ENCODE assay signal across 11 mouse cellular contexts in the genomic region with DNA sequence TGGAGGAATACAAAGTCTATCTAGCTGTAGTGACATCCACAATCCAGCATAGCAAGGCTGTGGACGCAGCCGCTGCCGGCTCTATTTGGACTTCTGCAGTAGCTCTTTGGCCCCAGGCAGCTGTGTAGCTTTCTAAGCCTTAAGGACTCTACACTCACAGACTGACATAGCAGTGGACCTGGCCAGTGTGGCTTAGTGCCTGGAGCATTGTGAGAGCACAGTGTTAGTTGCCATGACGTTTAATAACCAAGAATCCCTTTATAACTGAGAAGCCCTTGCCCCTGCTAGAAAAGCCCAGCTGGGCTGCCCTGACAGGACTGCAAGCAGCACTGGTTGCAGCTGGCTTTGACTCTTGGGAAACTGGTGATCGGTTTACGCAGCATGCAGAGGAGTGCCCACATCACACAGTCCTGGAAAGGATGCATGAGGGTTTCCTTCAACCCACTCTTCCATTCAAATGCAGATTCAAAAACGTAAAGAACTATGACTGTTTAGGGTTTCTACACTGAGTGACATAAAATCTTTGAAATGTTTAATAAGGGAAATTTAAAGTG. TPM values are rescaled to one million over a fixed set of nuclear protein-coding genes. Genes with fewer than 3 reads are reported as not detected.
DNase-seq lines count a peak whose midpoint lies in the region; ATAC-seq and TF ChIP-seq lines count a peak whose summit lies in the region.
"Had no signal": no experiment of that assay in that cellular context is flagged by ENCODE, and none has a peak within 500 bp of the region (broad histone marks: within the 10 kb centered on the region; RNA-seq: fewer than 3 reads in every experiment).

No protein-coding gene starts in this region.

- peaks cover 62% of the 10 kb centered on the region for H3K4me1 ChIP-seq in heart, postnatal 0 days (ENCODE audit: control insufficient read depth, insufficient read depth)
- H3K4me1 ChIP-seq in embryonic facial prominence, embryonic 14.5 days (ENCODE audit: control insufficient read depth, insufficient read depth, low read length) = 0 out of 2 replicates have a peak, but pooled peaks cover 8% of the 10 kb centered on the region
- H3K4me1 ChIP-seq in forebrain, embryonic 15.5 days = peaks cover 22% of the 10 kb centered on the region
- peaks cover 49% of the 10 kb centered on the region for H3K4me1 ChIP-seq in midbrain, embryonic 12.5 days

- no peak for ATAC-seq in heart, postnatal 0 days (ENCODE audit: insufficient read depth, low read depth)
- peak; percentile 47; the same call in 1 of the 2 replicates for ATAC-seq in embryonic facial prominence, embryonic 14.5 days (ENCODE audit: low read depth)
- ATAC-seq in forebrain, embryonic 15.5 days (replicated peaks) = 0 out of 2 replicates have a peak, but pooled peaks have one; percentile 23
- peak; percentile 63 for ATAC-seq in midbrain, embryonic 12.5 days (ENCODE audit: low FRiP score, low read depth)

- no peak overlapping the region for H3K4me2 ChIP-seq in heart, postnatal 0 days (ENCODE audit: low read depth, low read length)
- no peak overlapping the region for H3K4me2 ChIP-seq in embryonic facial prominence, embryonic 14.5 days (ENCODE audit: low read depth, low read length)
- no peak overlapping the region for H3K4me2 ChIP-seq in forebrain, embryonic 15.5 days (replicated peaks)
- no peak overlapping the region for H3K4me2 ChIP-seq in midbrain, embryonic 12.5 days (replicated peaks)

- H3K27ac ChIP-seq in heart, postnatal 0 days (ENCODE audit: low read depth) = peak overlapping the region; percentile 36
- no peak overlapping the region for H3K27ac ChIP-seq in embryonic facial prominence, embryonic 14.5 days (replicated peaks; ENCODE audit: low read depth, low read length)
- peak overlapping the region; percentile 1; the same call in 1 of the 2 replicates for H3K27ac ChIP-seq in forebrain, embryonic 15.5 days (replicated peaks)
- peak overlapping the region; percentile 31 for H3K27ac ChIP-seq in midbrain, embryonic 12.5 days (replicated peaks)
- H3K27ac ChIP-seq: liver, embryonic 14.5 days had no signal

- no peaks in the 10 kb centered on the region for H3K27me3 ChIP-seq in heart, postnatal 0 days (ENCODE audit: control insufficient read depth, insufficient read depth, low read length)
- no peaks in the 10 kb centered on the region for H3K27me3 ChIP-seq in embryonic facial prominence, embryonic 14.5 days (replicated peaks; ENCODE audit: control insufficient read depth, insufficient read depth, low read length)
- no peaks in the 10 kb centered on the region for H3K27me3 ChIP-seq in forebrain, embryonic 15.5 days
- H3K27me3 ChIP-seq in midbrain, embryonic 12.5 days = peaks cover 13% of the 10 kb centered on the region

- H3K9ac ChIP-seq in heart, postnatal 0 days (replicated peaks; ENCODE audit: low read depth, low read length) = no peak overlapping the region
- no peak overlapping the region for H3K9ac ChIP-seq in embryonic facial prominence, embryonic 14.5 days (ENCODE audit: low read depth, low read length)
- no peak overlapping the region for H3K9ac ChIP-seq in forebrain, embryonic 15.5 days (replicated peaks)
- H3K9ac ChIP-seq in midbrain, embryonic 12.5 days (replicated peaks) = no peak overlapping the region
- H3K9ac ChIP-seq: liver, embryonic 14.5 days had no signal

- 63% methylated on average over 7 of the region's 7 CpGs for WGBS in heart, postnatal 0 days
- 45% methylated on average over 7 of the region's 7 CpGs for WGBS in embryonic facial prominence, embryonic 14.5 days
- WGBS in forebrain, embryonic 15.5 days = 45% methylated on average over 7 of the region's 7 CpGs
- 32% methylated on average over 7 of the region's 7 CpGs for WGBS in midbrain, embryonic 12.5 days

- no peak for DNase-seq in heart, postnatal 0 days (ENCODE audit: low spot score)
- no peak for DNase-seq in heart, adult 11 months
- DNase-seq in embryonic facial prominence, embryonic 14.5 days (ENCODE audit: low spot score) = peak; percentile 27
- no peak for DNase-seq in layer of hippocampus, adult 11-12 months (ENCODE audit: low spot score)
- no peak for DNase-seq in thymus, adult 18-20 months
- DNase-seq: cerebellum, adult 11-12 months; thymus, postnatal 4 days had no signal

- H3K4me3 ChIP-seq in heart, postnatal 0 days (ENCODE audit: low read depth, low read length) = no peak overlapping the region
- H3K4me3 ChIP-seq in embryonic facial prominence, embryonic 14.5 days (ENCODE audit: low read depth, low read length) = no peak overlapping the region
- H3K4me3 ChIP-seq in forebrain, embryonic 15.5 days = no peak overlapping the region
- no peak overlapping the region for H3K4me3 ChIP-seq in midbrain, embryonic 12.5 days

- no peak for TF ChIP-seq CTCF in heart, postnatal 0 days (IDR thresholded peaks at IDR 0.05; ENCODE audit: low read depth)

- no peaks in the 10 kb centered on the region for H3K36me3 ChIP-seq in heart, postnatal 0 days (replicated peaks; ENCODE audit: control insufficient read depth, insufficient read depth, low read length)
- no peaks in the 10 kb centered on the region for H3K36me3 ChIP-seq in embryonic facial prominence, embryonic 14.5 days (ENCODE audit: control insufficient read depth, insufficient read depth, low read length)
- no peaks in the 10 kb centered on the region for H3K36me3 ChIP-seq in forebrain, embryonic 15.5 days
- no peaks in the 10 kb centered on the region for H3K36me3 ChIP-seq in midbrain, embryonic 12.5 days

- TF ChIP-seq EP300 in heart, postnatal 0 days (IDR thresholded peaks at IDR 0.05; ENCODE audit: low read depth) = no peak

- no peaks in the 10 kb centered on the region for H3K9me3 ChIP-seq in heart, postnatal 0 days (replicated peaks; ENCODE audit: control insufficient read depth, low read length)
- H3K9me3 ChIP-seq in embryonic facial prominence, embryonic 14.5 days (ENCODE audit: control insufficient read depth, low read length) = no peaks in the 10 kb centered on the region
- no peaks in the 10 kb centered on the region for H3K9me3 ChIP-seq in forebrain, embryonic 15.5 days
- H3K9me3 ChIP-seq in midbrain, embryonic 12.5 days = no peaks in the 10 kb centered on the region

RNA-seq across cellular contexts. Expression of gene 6430548M08Rik, which starts 11.0 kb away (rescaled TPM):
- 14.5 and 22.2 TPM in 2 replicates for total RNA-seq in heart, postnatal 0 days (2014; rRNA removed; ENCODE audit: low replicate concordance)
- 7.1 and 8.4 TPM in 2 replicates for polyA plus RNA-seq in heart, postnatal 0 days (2015; fragmentation: Nextera tagmentation; extraction: Ambion mirVana)
- polyA plus RNA-seq in embryonic facial prominence, embryonic 14.5 days (2014; fragmentation: Nextera tagmentation; extraction: Ambion mirVana) = 8.5 and 9.6 TPM in 2 replicates
- 23.1 and 30.0 TPM in 2 replicates for polyA plus RNA-seq in forebrain, embryonic 15.5 days (2015; fragmentation: Nextera tagmentation; extraction: Ambion mirVana)
- polyA plus RNA-seq in midbrain, embryonic 12.5 days (2016; fragmentation: Nextera tagmentation; extraction: Ambion mirVana) = 16.6 and 20.8 TPM in 2 replicates

RNA-seq across cellular contexts. Expression of gene Zdhhc7, which starts 23.6 kb away (rescaled TPM):
- total RNA-seq in heart, postnatal 0 days (2014; rRNA removed; ENCODE audit: low replicate concordance) = 57.6 and 86.8 TPM in 2 replicates
- 33.5 and 35.2 TPM in 2 replicates for polyA plus RNA-seq in heart, postnatal 0 days (2015; fragmentation: Nextera tagmentation; extraction: Ambion mirVana)
- polyA plus RNA-seq in embryonic facial prominence, embryonic 14.5 days (2014; fragmentation: Nextera tagmentation; extraction: Ambion mirVana) = 29.9 and 32.6 TPM in 2 replicates
- 30.9 and 34.5 TPM in 2 replicates for polyA plus RNA-seq in forebrain, embryonic 15.5 days (2015; fragmentation: Nextera tagmentation; extraction: Ambion mirVana)
- polyA plus RNA-seq in midbrain, embryonic 12.5 days (2016; fragmentation: Nextera tagmentation; extraction: Ambion mirVana) = 32.1 and 35.4 TPM in 2 replicates

RNA-seq across cellular contexts. Expression of gene Fam92b, which starts 52.4 kb away (rescaled TPM):
- not detected in 2 replicates for total RNA-seq in heart, postnatal 0 days (2014; rRNA removed; ENCODE audit: low replicate concordance)
- polyA plus RNA-seq in heart, postnatal 0 days (2015; fragmentation: Nextera tagmentation; extraction: Ambion mirVana) = 0.44 TPM in 1 of 2 replicates, not detected in the other
- 2.4 and 3.5 TPM in 2 replicates for polyA plus RNA-seq in embryonic facial prominence, embryonic 14.5 days (2014; fragmentation: Nextera tagmentation; extraction: Ambion mirVana)
- 0.88 and 1.2 TPM in 2 replicates for polyA plus RNA-seq in forebrain, embryonic 15.5 days (2015; fragmentation: Nextera tagmentation; extraction: Ambion mirVana)
- polyA plus RNA-seq in midbrain, embryonic 12.5 days (2016; fragmentation: Nextera tagmentation; extraction: Ambion mirVana) = 1.3 and 2.3 TPM in 2 replicates
- polyA plus RNA-seq: liver, embryonic 14.5 days; spleen, adult 2 months had no signal
